Mouse (Mus musculus) cerebellum, adult 18-20 months (tissue): ENCODE results near the gene Krt19.

Experiments used
- DNase-seq, 2 experiments: peaks; one replicate each; pipeline ENCODE4 v3.0.0; 2021

Gene Krt19

GRCm38 (mm10) chr11:100136559-100136958, 11.9 kb downstream of the Krt19 start:
- no peak for DNase-seq

DNA sequence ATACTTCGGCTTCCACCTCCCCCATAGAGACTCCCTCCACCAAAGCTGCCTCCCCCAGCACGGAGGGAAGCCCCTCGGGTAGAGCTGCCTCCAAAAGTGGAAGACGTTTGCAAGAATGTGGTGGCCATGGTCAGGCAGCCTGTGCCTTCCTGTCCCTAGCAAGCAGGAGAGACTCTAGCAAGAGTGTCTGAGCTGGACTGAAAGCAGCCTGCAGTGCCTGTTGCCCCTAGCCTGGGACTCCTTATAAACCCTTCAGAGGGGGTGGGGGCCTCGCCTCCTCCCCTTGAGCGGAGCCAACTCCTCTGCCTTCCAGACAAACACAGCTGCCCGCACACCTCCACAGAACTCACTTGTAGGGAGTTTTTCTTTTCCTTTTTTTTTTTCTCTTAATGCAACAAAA, 12.7 kb downstream of the Krt19 start, which contains the start of gene Krt15:
TSS of gene Krt15 (minus strand) at position 198 of the 400 bp plus-strand sequence.
- no peak for DNase-seq

- no peak for DNase-seq
These were observed 23.6 kb downstream of the Krt19 start for GRCm38 (mm10) chr11:100124901-100125300.

DNA sequence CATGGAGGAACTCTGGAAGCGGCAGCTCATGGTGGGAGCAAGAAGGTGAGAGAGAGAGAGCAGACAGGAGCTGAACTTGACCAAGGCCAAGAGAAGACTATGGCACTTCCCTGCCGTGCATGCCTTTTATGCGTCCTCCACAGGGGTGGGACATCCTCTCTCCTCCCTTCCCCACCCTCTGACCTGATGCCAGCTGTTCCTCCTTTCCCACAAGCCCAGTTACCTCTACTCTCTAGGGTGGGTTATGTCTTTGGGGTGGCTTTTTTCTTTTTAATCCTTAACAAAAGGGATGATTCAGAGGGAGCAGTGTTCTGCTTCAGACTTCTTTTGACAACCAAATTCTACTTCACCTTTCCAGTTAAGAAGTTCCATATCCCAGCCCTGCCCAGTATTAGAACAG, 27.0 kb downstream of the Krt19 start, which contains the start of gene Krt13:
TSS of gene Krt13 (minus strand) at position 101 of the 400 bp plus-strand sequence.
- no peak for DNase-seq

DNA sequence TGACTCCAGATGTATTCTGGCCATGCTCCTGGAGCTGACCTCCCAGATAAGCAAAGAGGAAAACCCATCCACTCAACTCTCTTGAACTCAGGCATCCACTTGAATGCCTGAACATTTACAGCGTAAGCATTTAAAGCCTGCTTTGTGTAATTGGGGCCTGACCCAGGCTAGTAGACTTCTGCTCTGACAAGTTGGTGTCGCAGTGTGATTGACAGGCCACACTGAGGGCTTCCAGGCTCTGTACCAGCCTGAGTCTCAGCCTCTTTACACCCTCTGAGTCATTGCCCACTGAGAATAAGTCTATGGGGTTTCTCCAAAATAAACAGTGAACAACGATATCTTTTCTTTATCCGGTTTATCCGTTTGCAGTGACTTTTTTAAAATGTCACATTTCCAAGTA, 28.1 kb downstream of the Krt19 start:
- no peak for DNase-seq

DNA sequence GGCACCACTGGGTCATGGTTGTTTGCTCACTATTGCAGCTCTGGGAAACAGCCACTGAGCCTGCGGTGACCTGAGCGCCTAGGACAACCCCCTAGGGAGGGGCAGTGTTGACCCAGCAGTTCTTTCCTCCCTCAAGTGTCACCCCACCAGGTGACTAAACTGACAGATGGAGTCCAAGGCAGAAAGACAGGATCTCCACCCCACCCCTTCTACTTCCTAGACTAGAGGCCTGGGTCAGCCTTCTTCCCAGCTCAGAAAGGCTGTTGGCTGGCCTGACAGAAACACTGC, 34.8 kb downstream of the Krt19 start:
- DNase-seq = no peak

GRCm38 (mm10) chr11:100112935-100113741, 35.3 kb downstream of the Krt19 start:
- no peak for DNase-seq

GRCm38 (mm10) chr11:100105576-100106122, 42.8 kb downstream of the Krt19 start, which contains the start of gene Krt36:
Gene Krt36 (minus strand): TSS chr11:100105626.
- DNase-seq = no peak

DNA sequence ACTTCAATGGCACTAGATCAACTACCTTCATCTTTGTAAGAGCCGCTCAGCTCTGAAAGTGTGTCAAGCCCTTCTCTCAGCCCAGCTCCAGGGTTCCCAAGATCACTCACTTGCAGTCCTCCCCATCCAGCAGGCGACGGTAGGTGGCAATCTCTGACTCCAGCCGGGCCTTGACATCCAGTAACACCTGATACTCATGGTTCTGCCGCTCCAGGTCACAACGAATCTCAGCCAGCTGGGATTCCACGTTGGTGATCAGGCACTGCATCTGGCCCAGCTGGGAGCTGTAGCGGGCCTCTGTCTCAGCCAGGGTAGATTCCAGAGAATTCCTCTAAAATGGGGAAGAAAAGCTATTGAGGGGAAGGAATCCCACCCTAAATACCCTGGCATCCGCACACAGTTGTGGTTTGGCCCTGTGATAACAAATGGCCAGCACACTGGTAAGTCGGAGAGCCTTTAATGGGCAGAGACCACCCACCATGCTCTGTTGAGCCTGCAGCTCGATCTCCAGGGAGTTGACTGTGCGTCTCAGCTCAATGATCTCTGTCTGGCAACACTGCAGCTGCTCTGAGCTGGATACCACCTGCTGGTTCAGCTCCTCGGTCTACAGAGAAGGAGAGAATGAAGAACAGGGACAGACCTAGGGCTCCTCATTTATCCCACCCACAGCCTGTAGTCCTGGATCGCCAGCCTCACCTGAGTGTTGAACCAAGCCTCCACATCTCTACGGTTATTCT, 45.6 kb downstream of the Krt19 start:
- no peak for DNase-seq

- DNase-seq = no peak
These were observed 48.1 kb downstream of the Krt19 start for GRCm38 (mm10) chr11:100100391-100100790.

- no peak for DNase-seq
These were observed 50.6 kb downstream of the Krt19 start for GRCm38 (mm10) chr11:100097819-100098218.

GRCm38 (mm10) chr11:100096141-100096540, 52.3 kb downstream of the Krt19 start, which contains the start of gene Krt35:
Gene Krt35 (minus strand): TSS chr11:100096241.
- no peak for DNase-seq
